Mouse (Mus musculus) urinary bladder, postnatal 25 days (tissue): ENCODE results near the gene Pus10.

Source experiments
- DNase-seq: peaks from one replicate; pipeline ENCODE4 v3.0.0; 2022; ENCODE audit warnings: low spot score

The Pus10 gene

DNA sequence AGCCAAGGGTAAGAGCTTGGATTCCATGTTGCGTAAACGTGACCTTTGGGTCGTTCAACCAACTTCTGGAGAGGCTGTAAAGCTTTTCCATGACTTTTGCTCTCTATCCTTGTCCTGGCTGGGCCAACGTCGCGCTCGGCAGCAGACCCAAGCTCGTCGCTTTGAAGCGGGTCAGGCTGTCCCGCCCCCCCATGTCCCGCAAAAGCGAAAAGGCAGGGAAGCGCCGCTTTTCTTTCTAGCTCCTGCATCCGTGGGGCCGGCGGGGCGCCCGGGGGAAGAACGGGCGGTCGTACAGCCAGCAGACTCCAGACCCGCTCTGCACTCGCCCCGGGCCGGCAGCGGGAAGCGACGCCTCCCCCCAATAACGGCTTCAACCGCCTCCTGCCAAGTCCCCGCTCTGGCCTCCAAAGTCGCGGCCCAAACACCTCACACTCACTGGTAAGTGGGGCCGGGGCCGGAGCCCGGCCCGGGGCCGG lies at the start of gene Pus10:
TSS of gene Pus10 (plus strand) at position 364 of the 476 bp plus-strand sequence.
- DNase-seq: no peak

DNA sequence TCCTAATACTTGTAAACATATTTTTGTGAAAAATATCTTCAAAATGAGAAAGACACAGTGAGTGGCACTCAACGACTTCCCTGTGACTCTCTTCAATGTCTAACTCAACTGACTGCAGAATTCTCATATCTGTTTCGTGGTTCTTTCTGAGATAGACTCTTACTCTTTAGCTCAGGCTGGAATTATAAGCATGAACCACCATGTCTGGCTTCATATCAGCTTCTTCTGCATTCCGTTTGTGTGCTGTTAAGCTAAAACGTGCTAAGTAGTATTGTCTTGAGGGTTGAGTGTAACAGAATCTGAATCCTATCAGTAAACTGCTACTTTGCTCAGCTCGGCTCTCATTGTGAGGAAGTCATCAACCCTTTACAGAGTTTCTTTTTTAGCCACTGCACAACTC lies 46.5 kb upstream of the Pus10 start:
- DNase-seq: no peak

DNA sequence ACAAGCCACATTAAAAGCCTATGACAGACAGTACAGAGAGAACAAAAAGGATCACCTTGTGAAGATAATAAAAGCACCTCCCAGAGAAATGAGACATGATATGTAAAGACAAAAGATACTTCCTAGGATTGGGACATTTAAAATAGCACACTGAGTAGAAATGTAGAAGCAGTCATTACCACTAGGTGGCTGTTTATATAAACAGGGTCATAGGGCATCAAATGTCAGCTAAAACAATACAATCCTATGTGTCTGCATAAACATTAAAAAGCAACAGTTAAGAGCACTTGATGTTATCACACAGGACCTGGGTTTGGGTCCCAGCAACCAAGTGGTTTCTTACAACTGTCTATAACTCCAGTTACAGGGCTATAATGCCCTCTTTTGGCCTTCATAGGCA lies 34.8 kb upstream of the Pus10 start:
- DNase-seq: no peak

DNA sequence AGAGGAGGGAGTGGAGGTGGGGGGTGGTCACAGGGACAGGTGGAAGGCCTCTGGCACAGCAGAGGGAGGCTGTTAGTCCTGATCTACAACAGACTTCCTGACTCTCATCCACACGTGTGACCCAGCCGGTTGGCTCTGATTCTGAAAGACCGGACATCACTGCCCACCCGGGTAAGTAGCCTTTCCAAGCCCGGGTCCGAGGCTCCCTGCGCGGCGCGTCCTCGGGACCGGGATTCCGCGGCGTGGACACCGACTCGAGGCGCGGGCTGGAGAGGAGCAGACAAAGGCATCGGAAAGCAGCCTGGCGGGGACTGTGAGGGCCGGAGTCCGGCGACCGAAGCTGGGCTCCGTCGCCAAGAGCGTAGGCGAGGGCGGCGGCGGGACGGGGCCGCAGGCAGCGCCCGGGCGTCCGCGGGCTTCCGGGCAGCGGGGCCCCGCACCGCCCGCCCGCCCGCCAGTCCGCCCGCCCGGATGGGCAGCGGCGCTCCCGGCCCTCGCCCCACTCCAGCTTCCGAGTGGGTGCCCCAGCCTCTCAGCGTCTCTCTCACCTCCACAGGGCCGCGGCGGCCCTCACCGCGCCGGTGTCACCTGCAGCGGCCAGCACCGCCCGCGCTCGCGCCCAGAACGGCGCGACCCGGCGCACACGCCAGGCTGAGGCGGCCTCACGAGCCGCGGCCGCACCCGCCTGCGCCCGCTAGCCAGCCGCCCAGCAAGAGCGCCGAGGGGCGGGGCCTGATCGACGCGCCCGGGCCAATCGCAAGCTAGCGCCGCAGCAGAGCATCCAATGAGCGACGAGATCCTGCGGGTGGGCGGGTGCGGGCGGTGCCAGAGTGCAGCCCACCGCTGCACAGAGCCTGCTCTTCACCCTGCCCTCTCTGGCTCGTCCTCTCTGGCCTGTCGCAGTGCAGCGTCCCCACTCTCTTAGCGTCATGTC lies 32.3 kb upstream of the Pus10 start, which contains the start of gene 0610010F05Rik:
TSS of gene 0610010F05Rik (minus strand) at position 695 of the 934 bp plus-strand sequence.
- peak; percentile 65 for DNase-seq

DNA sequence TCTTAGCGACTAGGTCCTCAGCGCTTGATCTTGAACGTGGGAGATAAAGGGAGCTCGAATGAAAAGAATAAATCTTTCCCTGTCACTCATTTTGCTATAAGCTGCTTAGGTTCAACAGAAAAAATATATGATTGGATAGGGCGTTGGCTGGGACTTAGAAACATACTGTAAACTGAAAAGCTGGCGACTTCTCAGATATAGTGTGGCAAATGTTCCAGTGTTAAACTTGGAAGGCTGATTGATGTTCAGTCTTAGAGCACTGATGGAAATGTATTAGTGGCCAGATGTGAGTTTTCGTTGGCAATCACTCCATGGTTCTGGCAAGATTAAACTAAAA lies 31.6 kb upstream of the Pus10 start:
- no peak for DNase-seq

DNA sequence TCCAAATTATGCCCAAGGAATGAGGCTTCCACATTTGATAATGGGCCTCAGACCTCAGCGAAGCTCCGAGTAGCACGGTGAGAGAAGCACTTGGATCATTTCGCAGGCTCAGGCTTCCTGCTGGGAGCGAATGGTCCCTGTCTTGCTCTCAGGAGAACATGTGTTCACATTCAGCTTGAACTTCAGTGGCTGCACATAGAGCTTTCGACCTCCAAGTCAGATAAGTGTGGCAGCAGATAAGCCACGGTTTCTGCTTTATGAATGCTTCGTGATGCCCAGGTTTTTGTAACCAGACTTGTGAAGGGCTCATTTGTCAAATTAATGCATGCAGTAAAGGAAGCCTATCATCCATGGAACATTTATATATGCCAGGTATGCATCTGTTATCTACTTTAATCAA lies 30.9 kb upstream of the Pus10 start:
- DNase-seq: no peak

DNA sequence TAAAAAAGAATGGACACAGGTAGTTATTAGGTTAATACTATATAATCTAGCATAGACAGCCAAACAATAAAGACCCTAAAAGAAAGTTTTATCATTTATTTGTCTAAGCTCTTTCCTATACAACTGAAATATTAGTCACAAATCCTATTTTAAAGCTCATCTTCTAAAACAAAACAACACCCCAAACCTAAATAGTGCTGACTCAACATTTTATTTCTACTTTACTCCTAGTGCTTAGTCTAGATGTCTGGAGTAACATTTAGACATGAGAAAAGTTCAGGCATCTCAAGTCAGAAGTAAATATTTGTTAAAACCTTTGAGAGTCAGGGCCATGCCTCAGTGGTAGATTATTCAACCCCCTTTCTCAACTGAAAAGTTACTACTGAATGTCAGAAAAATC lies 18.0 kb upstream of the Pus10 start:
- no peak for DNase-seq

DNA sequence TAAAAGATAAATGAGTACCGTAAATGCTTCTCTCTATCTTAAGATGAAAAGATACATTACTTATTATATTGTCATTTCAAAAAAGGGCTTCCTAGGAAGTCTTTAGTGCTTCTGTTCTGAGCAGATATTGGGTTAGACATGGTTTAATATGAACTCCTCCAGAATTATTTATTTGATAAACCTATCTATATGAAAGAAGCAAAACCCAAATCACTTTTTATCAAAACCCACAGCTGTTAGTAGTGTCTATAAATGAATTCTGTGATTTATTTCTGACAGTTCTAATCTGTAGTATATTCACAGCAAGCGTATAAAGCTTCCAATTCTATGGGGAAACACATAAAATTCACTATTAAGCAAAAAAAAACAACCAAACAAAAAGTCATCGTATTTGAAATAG lies 17.6 kb upstream of the Pus10 start:
- no peak for DNase-seq

DNA sequence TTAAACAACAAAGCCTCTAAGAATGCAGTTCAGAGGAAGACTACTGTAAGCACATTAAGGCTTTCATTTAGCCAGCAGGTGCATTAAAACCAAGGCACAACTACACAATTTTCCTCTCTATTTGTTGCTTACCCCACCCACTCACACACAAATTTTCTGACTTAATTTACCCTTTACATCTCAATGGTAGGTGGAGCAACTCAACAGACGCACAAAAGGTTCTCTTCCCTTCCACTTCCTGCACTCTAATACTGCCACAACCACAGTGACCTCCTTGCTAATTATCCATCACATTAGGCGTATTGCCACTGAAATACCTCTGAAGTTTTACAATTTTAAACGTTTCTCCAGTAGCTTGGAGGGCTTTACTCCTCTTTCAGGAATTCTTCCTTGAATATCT lies 11.8 kb upstream of the Pus10 start:
- DNase-seq: no peak

DNA sequence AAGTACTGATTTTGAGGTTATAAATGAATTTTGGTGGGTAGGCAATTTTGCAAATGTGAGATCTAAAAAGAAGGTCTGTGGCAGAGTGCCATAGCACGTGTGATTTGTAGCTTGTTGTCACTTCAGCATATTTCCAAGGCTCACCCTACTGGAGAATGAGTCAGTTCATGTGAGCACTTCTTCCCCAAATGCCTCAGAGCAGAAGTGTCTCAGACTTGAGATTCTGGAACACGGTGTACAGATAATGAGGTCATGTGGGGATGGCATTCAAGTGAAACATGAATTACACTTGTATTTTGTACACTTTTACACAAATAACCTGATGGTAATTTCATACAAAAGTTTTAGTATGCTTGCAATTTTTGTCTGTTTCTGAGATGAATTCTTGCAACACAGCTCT lies 7.7 kb upstream of the Pus10 start:
- DNase-seq: no peak

DNA sequence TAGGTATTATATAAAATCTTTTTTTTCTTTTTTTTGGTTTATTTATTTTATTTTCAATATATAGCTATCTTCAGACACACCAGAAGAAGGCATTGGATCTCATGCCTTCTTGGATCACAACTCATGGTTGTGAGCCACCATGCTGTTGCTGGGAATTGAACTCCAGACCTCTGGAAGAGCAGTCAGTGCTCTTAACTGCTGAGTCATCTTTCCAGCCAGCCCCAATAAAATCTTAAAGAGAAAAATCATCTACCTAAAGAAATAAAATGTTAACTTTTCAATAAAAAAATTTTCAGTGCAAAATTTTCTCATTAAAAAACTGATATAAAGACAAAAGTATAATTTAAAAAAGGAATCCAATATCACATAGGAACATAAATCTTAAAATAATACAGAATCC lies 1.2 kb upstream of the Pus10 start:
- DNase-seq: no peak

DNA sequence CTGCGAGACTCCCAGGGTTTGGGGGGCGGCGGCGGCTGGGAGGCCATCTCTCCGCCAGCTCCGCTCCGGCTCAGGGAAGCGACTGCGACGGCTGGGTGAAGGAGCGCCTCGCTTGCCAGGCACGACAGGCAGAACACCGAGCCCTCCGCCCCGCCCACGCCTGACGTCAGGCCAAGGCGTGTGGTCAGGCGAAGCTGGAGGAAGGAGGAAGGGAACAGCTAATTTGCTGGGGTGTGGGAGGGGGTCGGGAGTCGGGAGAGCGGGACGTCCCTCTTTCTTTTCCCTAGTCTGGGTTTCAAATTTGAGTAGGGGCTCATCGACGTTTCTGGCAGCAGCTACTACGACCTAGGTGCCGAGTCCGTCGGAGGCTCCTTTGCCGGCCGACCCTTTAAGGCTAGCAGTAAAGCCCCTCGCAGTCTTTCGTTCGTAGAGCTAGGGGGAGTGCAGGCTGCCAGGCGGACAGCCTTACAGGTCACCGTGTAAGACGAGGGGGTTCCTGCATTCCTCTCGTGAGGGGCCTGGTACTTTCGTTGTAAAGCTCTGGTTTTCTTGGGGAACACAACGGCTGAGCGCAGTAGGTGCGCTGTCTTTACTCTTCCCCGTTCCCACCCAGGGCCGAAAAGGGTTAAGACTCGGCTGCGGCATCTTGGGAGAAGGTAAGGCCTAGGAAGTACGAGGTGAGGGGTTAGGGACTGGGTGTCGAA lies 476 bp downstream of the Pus10 start, which contains the start of gene Pex13:
TSS of gene Pex13 (minus strand) at position 162 of the 704 bp plus-strand sequence.
- peak; percentile 86 for DNase-seq

DNA sequence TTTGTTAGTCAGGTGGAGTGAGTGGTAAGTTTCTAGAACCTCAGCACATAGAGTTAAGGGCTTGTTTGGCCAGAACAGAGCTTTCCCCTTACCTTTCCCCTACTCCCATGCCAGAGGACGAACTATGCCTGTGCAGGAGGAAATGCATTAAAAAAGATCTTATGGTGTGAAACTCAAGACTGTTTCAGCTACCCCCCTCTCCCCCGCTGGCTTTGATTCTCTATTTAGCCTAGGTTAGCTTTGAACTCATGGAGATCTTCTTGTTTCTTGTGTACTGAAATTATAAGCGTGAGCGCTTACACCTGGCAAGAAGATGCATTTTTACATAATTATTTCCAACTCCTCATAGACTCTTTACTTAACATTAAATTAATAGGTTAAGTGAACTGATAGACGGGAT lies 1.1 kb downstream of the Pus10 start:
- DNase-seq: no peak

DNA sequence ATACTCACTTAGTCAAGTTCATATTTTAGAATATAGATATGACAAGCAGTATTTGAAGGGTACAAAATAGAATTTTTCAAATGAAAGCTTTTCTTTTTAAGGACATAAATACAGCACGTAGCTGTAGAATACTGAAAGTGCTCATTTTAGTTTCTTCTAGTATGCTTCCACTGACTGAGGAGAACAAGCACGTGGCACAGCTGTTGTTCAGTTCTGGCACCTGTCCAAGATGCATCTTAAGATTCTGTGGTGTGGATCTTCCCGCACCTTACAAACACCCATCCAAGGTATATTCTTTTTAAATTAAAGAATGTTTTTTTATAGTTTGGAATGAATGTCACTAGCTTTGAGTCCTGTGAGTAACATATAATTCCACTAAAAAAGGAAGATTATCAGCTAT lies 1.7 kb downstream of the Pus10 start:
- DNase-seq: no peak

DNA sequence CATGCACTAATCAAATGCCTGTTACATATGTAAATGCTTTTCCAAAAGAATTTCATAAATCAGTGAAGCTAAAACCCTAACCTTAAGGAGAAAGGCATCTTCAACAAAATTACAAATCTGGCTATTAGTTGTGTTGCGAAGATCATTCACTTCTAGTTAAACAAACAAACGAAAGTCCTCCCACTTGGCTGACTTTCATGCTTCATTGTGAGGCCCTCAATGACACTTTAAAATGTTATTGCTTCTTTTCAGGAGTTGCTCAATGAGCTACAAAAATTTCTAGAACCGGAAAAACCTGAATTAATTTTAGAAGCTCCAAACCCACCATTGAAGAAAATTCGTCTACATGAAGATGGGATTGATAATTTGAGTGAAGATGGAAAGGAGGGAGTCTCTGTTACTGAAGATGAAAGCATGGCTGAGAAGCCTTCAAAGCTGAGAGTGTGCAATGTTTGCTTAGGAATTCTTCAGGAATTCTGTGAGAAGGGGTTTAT lies 6.8 kb downstream of the Pus10 start:
- DNase-seq: no peak

DNA sequence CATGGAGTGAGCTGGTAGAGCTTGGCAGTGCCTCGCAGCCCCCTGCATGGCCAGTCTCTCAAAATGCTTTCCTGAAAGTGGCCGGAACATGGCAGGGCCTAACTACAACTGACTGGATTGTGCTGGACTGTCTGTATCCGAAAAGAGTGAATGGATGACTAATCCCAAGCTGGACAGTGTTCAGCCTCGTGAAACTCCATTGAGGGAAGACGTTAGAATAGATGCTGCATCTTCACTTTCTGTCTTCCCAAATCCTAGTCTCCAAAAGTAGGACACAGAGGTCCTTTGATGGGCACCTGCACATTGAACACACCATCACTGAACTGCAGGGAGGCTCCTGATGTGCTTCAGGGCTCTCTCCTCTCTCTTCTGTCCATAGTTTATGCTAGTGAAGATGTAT lies 10.6 kb downstream of the Pus10 start:
- DNase-seq: no peak

DNA sequence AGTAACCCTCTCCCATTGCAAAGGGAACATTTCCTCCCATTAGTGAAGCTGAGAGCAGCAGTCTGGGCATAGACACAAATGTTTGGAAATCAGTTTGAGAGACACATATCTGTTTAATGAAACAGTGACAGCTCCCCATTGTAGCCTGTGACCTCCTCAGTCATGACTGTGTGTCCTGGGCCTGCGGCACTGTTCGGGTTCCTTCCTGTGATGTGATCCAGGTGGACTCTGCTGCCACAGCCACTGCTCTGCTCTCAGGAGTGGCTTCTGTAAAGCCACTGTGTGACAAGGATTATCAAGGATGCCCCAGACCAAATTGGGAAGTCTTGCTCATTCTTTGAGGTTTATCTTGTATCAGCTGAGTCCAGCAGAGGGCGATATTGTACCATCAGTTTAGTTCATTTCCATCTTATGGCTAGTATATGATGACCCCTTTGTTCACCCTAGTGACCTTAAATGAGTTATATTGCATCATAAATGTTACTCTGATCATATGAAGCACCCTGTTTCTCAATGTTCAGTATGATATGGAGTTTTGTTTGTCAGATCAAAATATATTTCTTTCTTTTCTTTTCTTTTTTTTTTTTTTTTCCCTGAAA lies 13.7 kb downstream of the Pus10 start:
- peak; percentile 56 for DNase-seq

DNA sequence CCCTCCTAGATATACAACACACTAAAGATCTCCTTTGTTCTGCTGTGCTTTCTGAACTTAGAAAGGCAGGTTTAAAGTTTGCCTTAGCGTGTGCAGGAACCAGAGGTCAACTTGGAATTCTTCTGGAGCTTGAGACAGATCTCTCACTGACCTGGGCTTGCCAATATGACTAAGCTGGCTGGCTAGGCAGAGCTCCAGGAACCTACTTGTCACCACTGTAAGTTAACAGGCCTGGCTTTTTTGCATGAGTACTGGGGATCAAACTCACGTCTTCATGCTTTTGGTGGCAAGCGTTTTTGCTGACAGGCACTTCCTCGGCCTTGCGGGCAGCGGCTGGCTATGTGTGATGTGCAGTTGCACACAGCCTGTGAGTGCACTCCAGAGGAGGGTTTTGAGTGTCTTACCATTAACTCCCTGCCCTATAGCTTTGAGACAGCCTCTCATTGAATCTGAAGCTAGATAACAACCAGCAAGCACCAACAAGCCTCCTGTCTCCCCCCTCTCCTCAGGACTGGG lies 15.0 kb downstream of the Pus10 start:
- DNase-seq: no peak

DNA sequence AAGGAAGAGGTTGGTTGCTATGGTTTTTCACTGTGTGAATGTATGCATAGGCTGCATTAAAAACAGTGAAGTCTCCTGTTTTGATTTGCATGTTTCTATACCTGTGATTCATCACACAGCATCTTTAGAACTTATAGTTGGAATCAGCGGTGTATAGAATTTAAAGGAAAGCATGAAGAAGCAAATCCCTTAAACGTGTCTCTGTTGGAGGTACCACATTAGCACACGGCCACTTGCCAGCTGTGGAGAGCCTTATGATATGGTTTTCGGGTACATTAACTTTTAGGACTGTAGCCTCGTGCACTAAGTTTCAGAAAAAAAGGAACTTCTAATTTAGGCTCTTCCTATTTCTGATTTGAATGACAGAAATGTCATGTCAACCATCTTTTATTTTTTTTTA lies 17.1 kb downstream of the Pus10 start:
- no peak for DNase-seq

DNA sequence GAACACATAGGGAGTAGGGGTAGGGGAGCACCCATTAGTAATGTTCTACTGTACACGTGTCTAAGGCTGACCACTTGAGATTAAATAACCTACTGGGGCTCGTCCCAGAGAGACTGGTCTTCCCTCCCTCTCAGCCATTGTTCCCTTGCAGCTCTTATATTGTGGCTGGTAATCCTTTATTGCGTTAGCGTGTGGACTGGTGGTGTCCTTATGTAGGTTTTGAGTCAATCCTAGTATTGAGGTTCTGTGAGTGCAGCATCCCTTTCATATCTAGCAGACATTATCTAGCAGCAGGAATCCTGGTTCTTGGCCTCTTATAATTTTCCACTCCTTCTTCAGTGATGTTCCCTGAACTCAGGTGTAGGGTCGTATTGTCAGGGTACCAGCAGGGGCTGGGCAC lies 21.2 kb downstream of the Pus10 start:
- DNase-seq: no peak

DNA sequence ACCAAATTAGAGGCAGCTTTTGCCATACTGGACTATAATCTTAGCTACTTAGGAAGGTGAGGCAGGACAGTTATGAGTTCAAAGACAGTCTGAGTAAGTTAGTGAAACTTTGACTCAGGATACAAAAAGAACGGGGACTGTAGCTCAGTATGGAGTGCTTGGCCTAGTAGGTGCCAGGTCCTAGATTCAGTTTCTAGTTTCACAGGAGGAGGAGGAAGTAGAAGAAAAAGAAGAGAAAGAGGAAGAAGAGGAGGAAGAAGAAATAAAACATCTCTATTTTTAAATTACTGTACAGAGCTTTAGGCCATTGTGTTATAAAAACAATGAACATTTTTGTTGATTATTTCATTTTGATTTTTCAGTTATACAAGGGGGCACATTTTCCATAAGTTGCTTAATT lies 22.6 kb downstream of the Pus10 start:
- no peak for DNase-seq

DNA sequence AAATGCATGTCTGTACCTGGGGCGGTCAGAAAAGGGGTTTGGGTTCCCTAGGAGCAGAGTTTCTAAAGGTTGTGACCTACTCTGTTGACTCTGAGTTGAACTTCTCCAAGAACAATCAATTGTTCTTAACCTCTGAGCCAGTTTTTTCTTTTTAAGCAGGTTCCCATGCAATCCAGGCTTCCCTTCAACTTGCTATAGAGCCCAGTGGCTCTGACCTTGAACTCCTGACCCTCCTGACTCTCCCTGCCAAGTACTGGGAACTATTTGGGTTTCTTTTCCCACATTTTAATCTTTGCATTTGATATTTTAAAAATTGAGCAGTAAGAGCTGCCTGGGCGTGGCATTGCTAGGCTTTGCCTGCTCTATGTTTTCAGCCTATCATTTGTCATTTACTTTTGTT lies 27.8 kb downstream of the Pus10 start:
- no peak for DNase-seq
